Mouse (Mus musculus) embryonic facial prominence, embryonic 11.5 days (tissue): ENCODE measurements around the gene Pdxdc1. TPM values are rescaled to one million over a fixed set of nuclear protein-coding genes. Genes with fewer than 3 reads are reported as not detected.
"Not testable (repeated sequence)": the region's sequence is repeated elsewhere in the genome, so short reads cannot be mapped to it uniquely, and the experiment has no call there.

Source experiments
- ATAC-seq: fragments of 200-750 bp; cut with Nextera tagmentation; replicated peaks from 2 replicates; pipeline ENCODE4 v1.8.0; 2017; ENCODE audit warnings: low read depth; ENCODE audit not compliant: insufficient number of reproducible peaks, low FRiP score, low TSS enrichment
- DNase-seq: peaks from one replicate; pipeline ENCODE4 v3.0.0-alpha.2; 2015; ENCODE audit warnings: low spot score
- H3K27ac ChIP-seq: fragments of 300-500 bp; sonication (generic); replicated peaks from 2 replicates; pipeline ENCODE4 v1.5.1; 2014; ENCODE audit warnings: mild to moderate bottlenecking, low read depth, low read length, control low read depth
- H3K27me3 ChIP-seq: fragments of 300-500 bp; sonication (generic); 2 replicates; pipeline ENCODE4 v1.6.1; 2014; ENCODE audit warnings: mild to moderate bottlenecking, low read length, moderate library complexity, mixed read lengths; ENCODE audit not compliant: control insufficient read depth, insufficient read depth
- H3K36me3 ChIP-seq: fragments of 300-500 bp; sonication (generic); replicated peaks from 2 replicates; pipeline ENCODE4 v1.6.1; 2014; ENCODE audit warnings: low read depth, mild to moderate bottlenecking, low read length, moderate library complexity, mixed read lengths; ENCODE audit not compliant: control insufficient read depth, insufficient read depth
- H3K4me1 ChIP-seq: fragments of 300-500 bp; sonication (generic); 2 replicates; pipeline ENCODE4 v1.6.1; 2014; ENCODE audit warnings: low read length, mixed read lengths; ENCODE audit not compliant: control insufficient read depth, insufficient read depth
- H3K4me2 ChIP-seq: fragments of 300-500 bp; sonication (generic); 2 replicates; pipeline ENCODE4 v1.6.1; 2014; ENCODE audit warnings: low read depth, mild to moderate bottlenecking, control low read depth, low read length, moderate library complexity
- H3K4me3 ChIP-seq: fragments of 300-500 bp; sonication (generic); 2 replicates; pipeline ENCODE4 v1.5.1; 2014; ENCODE audit warnings: low read depth, low read length, control low read depth
- H3K9ac ChIP-seq: fragments of 300-500 bp; sonication (generic); replicated peaks from 2 replicates; pipeline ENCODE4 v1.6.1; 2014; ENCODE audit warnings: mild to moderate bottlenecking, control low read depth, low read length
- H3K9me3 ChIP-seq: fragments of 300-500 bp; sonication (generic); replicated peaks from 2 replicates; pipeline ENCODE4 v1.6.1; 2016; ENCODE audit warnings: mild to moderate bottlenecking, low read length, inconsistent platforms, mixed read lengths; ENCODE audit not compliant: control insufficient read depth
- WGBS: fragments of 180-500 bp; shearing (Covaris S2); extraction: QIAGEN DNeasy Blood & Tissue Kit; methylation state at CpG from one replicate; pipeline ENCODE4 v1.1.7; 2014; 5-methylcytosine and 5-hydroxymethylcytosine counted together
- polyA plus RNA-seq: library from polyadenylated mRNA; unstranded; fragments of >200 nt; fragmentation: Nextera tagmentation; extraction: Ambion mirVana; gene quantifications from 2 replicates; pipeline ENCODE4 v1.2.1, GENCODE M21; 2014

The Pdxdc1 gene
- polyA plus RNA-seq, 1 experiment from 2014 or later, result 91.2 TPM

DNA sequence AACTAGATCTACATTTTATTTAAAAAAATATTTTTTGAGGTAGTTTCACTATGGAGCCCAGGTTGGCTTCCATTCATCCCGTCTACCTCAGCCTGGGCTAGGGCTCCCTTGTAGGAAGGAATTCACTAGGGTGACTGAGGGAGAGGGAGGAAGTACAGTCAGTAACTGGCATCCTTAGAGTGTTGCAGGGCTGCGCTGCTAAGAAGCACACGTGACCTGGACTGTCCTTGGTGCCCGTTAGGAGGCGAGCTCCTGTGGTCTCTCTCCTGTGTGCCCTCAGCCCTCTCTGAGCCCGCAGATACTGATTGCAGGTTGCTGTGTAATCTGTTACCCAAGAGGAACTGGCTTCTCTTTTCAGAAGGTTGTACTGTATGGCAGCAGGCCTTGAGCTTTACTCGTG, 94.5 kb downstream of the Pdxdc1 start:
- H3K36me3 ChIP-seq, result peaks cover 7% of the 10 kb centered on the region
- H3K4me1 ChIP-seq, result no peaks in the 10 kb centered on the region
- no peak overlapping the region for H3K27ac ChIP-seq
- 91% methylated on average over 7 of the region's 7 CpGs for WGBS
- H3K4me3 ChIP-seq, result no peak overlapping the region
- no peak overlapping the region for H3K9ac ChIP-seq
- H3K4me2 ChIP-seq, result no peak overlapping the region
- DNase-seq (no peak), ATAC-seq (0 out of 2 replicates have a peak, but pooled peaks have one; percentile 50)
- no peaks in the 10 kb centered on the region for H3K27me3 ChIP-seq
- H3K9me3 ChIP-seq, result no peaks in the 10 kb centered on the region

DNA sequence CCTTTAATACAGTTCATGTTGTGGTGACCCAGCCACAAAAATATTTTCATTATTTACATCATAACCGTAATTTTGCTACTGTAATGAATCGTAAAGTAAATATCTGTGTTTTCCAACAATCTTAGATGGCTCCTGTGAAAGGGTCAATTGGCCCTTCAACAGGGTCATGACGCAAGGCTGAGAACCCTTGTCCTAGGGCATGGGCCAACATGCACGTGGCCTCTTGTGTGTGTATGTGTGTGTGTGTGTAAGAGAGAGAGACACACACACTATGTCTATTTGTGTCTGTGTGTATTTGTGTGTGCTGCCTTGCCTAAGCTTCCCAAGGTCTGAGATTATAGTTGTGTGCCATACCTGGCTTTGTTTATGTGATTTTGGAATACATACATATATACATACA, 95.3 kb downstream of the Pdxdc1 start:
- WGBS, result 96% methylated on average over 4 of the region's 4 CpGs
- H3K9ac ChIP-seq, result no peak overlapping the region
- no peak overlapping the region for H3K27ac ChIP-seq
- H3K4me3 ChIP-seq, result no peak overlapping the region
- H3K36me3 ChIP-seq, result peaks cover 4% of the 10 kb centered on the region
- H3K4me2 ChIP-seq, result no peak overlapping the region
- no peak for DNase-seq
- H3K27me3 ChIP-seq, result no peaks in the 10 kb centered on the region
- no peaks in the 10 kb centered on the region for H3K4me1 ChIP-seq
- H3K9me3 ChIP-seq, result no peaks in the 10 kb centered on the region
- ATAC-seq, result no peak

DNA sequence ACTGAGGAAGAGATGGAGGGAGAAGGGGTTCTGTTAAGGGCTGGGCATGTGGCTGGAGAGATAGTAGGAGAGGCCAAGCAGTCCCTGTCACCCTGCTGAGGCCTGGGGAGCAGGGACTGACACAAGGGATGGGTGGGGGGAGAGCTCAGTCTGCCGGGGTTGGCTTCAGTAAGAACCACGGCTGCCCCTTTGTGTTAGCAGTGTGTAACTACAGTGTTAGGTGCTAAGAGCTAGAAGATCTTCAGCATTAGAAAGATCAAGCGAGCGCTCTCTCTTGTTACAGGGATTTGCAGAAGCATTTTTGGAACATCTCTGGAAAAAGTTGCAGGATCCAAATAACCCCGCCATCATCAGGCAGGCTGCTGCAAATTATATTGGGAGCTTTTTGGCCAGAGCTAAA, 98.3 kb downstream of the Pdxdc1 start:
- Histone ChIP-seq H3K27me3 (no peaks in the 10 kb centered on the region), H3K4me1 (no peaks in the 10 kb centered on the region), H3K27ac (no peak overlapping the region), H3K36me3 (no peaks in the 10 kb centered on the region; the same call in none of the 2 replicates), H3K9me3 (no peaks in the 10 kb centered on the region), H3K9ac (no peak overlapping the region), H3K4me2 (no peak overlapping the region), H3K4me3 (no peak overlapping the region)
- ATAC-seq (no peak), DNase-seq (no peak)
- 85% methylated on average over 5 of the region's 5 CpGs for WGBS

DNA sequence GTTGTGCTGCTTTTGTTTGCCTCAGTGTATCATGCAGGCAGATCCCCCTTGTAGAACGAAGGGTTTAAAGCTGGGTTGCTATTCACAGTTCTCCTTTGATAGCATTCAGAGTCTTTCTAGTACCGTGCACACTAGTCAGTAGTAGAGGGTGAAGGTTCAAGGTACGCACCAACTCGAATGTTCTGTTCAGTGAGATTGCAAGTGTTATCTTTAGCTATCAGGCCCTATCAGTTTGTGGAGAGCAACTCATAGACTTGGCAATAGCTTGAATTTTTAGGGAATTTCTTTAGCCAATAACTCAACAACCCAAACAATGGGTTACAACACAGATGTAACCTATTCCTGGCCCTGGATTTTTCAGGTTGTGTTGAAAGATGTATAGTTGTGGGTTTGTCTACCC, 101.7 kb downstream of the Pdxdc1 start:
- peaks cover 10% of the 10 kb centered on the region for H3K36me3 ChIP-seq

DNA sequence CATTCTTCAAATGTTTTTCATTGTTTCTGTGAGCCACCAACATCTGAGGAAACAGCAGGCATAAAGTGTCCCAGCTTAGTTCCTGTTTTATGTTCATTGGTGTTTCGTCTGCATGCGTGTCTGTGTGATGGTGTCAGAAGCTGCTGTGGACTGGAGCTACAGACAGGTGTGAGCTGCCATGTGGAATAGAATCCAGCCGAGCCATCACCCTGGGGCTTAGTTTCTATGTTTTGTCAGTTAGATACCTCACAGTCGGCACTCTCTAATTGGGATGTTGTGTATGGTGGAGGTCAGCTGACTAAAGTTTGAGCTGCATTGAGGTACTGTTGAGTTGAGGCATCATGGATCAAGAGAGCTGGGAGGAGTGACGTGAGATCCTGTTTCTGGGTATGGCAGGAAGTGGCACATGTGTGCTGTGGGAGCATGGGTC, 106.2 kb downstream of the Pdxdc1 start:
- H3K4me2 ChIP-seq, result no peak overlapping the region
- DNase-seq (no peak), ATAC-seq (no peak)
- no peaks in the 10 kb centered on the region for H3K4me1 ChIP-seq
- H3K27me3 ChIP-seq, result no peaks in the 10 kb centered on the region
- no peak overlapping the region for H3K4me3 ChIP-seq
- H3K9me3 ChIP-seq, result no peaks in the 10 kb centered on the region
- no peak overlapping the region for H3K27ac ChIP-seq
- H3K36me3 ChIP-seq, result peaks cover 18% of the 10 kb centered on the region
- H3K9ac ChIP-seq, result no peak overlapping the region
- 90% methylated on average over 5 of the region's 5 CpGs for WGBS

More for the DNA sequence above, 101.7 kb downstream of the Pdxdc1 start:
- no peaks in the 10 kb centered on the region for H3K4me1 ChIP-seq
- H3K27me3 ChIP-seq, result no peaks in the 10 kb centered on the region
- H3K9ac ChIP-seq, result no peak overlapping the region
- H3K27ac ChIP-seq, result no peak overlapping the region
- H3K4me2 ChIP-seq, result no peak overlapping the region
- ATAC-seq (no peak), DNase-seq (no peak)
- no peaks in the 10 kb centered on the region for H3K9me3 ChIP-seq
- WGBS, result 93% methylated on average over 4 of the region's 4 CpGs
- H3K4me3 ChIP-seq, result no peak overlapping the region

DNA sequence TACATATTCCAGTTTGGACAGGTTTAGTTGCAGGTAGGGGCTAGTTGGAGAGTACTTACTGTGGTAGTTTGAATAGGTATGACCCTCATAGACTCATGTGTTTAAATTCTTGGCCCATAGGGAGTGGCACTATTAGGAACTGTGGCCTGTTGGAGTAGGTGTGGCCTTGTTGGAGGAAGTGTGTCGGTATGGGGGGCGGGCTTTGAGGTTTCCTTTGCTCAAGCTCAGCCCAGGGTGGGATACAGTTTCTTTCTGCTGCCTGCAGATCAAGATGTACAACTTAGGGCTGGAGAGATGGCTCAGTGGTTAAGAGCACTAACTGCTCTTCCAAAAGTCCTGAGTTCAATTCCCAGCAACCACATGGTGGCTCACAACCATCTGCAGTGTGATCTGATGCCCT, 109.5 kb downstream of the Pdxdc1 start:
- peaks cover 22% of the 10 kb centered on the region for H3K36me3 ChIP-seq
- not testable (repeated sequence) for H3K4me1 ChIP-seq, H3K9me3 ChIP-seq, H3K4me3 ChIP-seq, DNase-seq, H3K9ac ChIP-seq, H3K27ac ChIP-seq, H3K4me2 ChIP-seq, ATAC-seq, H3K27me3 ChIP-seq
- WGBS, result 85% methylated on average over 2 of the region's 2 CpGs

DNA sequence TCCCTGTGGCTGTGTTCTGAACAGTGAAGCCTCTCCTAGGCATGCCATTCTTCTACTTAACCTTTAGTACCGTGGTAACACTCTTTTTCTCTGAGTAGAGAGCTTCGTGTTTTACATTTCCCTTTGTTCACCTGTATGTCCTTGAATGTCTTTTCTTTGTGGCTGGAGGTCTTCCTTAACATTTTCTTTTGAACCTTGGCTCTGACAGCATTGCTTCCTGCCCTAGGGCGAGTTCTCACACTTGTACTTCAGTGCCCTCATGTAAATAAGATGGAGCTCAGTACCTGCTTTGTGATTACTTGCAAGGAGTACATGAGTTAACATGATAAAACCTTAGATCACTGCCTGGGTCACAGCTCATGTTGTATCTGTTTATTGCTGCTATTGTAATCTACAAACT, 117.0 kb downstream of the Pdxdc1 start:
- WGBS, result 86% methylated on average over 3 of the region's 3 CpGs
- ATAC-seq (no peak), DNase-seq (no peak)
- no peak overlapping the region for H3K27ac ChIP-seq
- no peaks in the 10 kb centered on the region for H3K4me1 ChIP-seq
- H3K9ac ChIP-seq, result no peak overlapping the region
- H3K36me3 ChIP-seq, result peaks cover 13% of the 10 kb centered on the region
- no peak overlapping the region for H3K4me3 ChIP-seq
- no peaks in the 10 kb centered on the region for H3K27me3 ChIP-seq
- H3K9me3 ChIP-seq, result no peaks in the 10 kb centered on the region
- H3K4me2 ChIP-seq, result no peak overlapping the region
